Mouse (Mus musculus) lung, adult 2 months (tissue): ENCODE results near the gene Sdk1.

Source experiments
- CTCF ChIP-seq: fragments of 200-500 bp; IDR thresholded peaks from 2 replicates; pipeline ENCODE4 v1.5.1; 2011; ENCODE audit warnings: mild to moderate bottlenecking, low read length, control low read depth; ENCODE audit not compliant: insufficient read depth
- POLR2A ChIP-seq: fragments of 200-500 bp; IDR thresholded peaks from 2 replicates; pipeline ENCODE4 v1.6.1; 2011; ENCODE audit warnings: low read depth, mild to moderate bottlenecking, control low read depth, low read length, borderline replicate concordance; ENCODE audit errors: extremely low read depth

DNA sequence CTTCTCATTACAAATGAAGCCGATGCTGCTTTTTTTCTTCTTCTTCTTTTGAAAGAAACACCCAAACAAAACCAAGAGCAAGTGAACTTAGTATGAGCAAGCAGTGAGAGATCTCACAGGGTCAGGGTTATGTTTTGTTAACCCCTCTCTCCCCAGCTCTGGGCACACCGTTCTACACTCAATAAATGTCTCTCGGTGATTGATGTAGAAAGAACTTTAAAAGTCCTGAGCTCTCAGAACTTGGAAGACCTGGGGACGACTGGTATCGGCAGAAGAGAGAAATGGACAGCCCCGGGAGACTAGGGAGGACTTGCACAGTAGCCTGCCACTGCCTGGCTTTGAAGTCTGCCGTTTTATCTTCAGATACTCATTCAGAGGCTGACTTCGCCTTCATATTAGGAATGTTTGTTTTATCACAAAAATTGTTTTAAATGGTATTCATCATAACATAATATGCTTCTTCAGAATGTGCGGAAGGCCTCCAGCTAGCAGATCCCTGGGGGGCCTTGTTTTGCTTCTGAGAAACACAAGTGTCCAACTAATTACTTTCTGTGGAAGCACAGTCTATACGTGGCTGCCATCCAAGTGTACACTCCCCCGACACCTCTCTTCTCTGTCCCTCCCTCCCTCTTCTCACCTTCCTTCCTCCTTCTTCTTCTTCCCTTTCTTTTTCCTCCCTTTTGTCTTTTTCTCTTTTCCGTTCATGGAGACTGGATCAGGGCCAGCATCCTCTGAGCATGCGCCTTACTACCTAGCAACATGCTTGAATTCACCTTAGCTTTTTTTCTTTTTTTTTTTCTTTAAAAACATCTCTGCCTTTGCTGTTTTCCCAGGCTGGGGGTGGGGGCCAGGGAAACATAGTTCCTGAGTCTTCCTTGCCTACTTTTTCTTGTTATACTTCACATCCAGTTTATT is 283.8 kb downstream of the Sdk1 start:
- TF ChIP-seq POLR2A (no peak), CTCF (no peak)
